Mouse (Mus musculus) erythroblast, embryonic 14.5 days (primary cell): ENCODE data around the gene Fam43b. TPM values are rescaled to one million over a fixed set of nuclear protein-coding genes. Genes with fewer than 3 reads are reported as not detected.
"Not testable (repeated sequence)": the region's sequence is repeated elsewhere in the genome, so short reads cannot be mapped to it uniquely, and the experiment has no call there.

ENCODE experiments used
- H3K27me3 ChIP-seq: 2 replicates; pipeline ENCODE4 v1.6.1; 2012; ENCODE audit warnings: inconsistent platforms; ENCODE audit not compliant: control insufficient read depth
- H3K36me3 ChIP-seq: 2 replicates; pipeline ENCODE4 v1.6.1; 2012; ENCODE audit warnings: mild to moderate bottlenecking, inconsistent platforms; ENCODE audit not compliant: control insufficient read depth
- H3K4me1 ChIP-seq: 2 replicates; pipeline ENCODE4 v1.6.1; 2012; ENCODE audit warnings: inconsistent platforms; ENCODE audit not compliant: control insufficient read depth
- H3K4me3 ChIP-seq: replicated peaks from 2 replicates; pipeline ENCODE3; 2012; ENCODE audit warnings: moderate library complexity, mild to moderate bottlenecking, inconsistent platforms
- H3K9me3 ChIP-seq: 2 replicates; pipeline ENCODE4 v1.6.1; 2012; ENCODE audit warnings: low read length, inconsistent platforms, mixed read lengths; ENCODE audit not compliant: control insufficient read depth
- GATA1 ChIP-seq: IDR thresholded peaks from 2 replicates; pipeline ENCODE4 v1.6.1; 2012; ENCODE audit warnings: low read length, inconsistent platforms, mixed read lengths
- TAL1 ChIP-seq: IDR thresholded peaks from 3 replicates; pipeline ENCODE4 v1.6.1; 2012; ENCODE audit warnings: low read length, inconsistent platforms, mixed read lengths
- polyA plus RNA-seq: library from polyadenylated mRNA; stranded (reverse); fragments of >175 nt; gene quantifications from 2 replicates; pipeline ENCODE4 v1.2.3, GENCODE M21; 2012

The Fam43b gene
- polyA plus RNA-seq = not detected in 2 replicates

DNA sequence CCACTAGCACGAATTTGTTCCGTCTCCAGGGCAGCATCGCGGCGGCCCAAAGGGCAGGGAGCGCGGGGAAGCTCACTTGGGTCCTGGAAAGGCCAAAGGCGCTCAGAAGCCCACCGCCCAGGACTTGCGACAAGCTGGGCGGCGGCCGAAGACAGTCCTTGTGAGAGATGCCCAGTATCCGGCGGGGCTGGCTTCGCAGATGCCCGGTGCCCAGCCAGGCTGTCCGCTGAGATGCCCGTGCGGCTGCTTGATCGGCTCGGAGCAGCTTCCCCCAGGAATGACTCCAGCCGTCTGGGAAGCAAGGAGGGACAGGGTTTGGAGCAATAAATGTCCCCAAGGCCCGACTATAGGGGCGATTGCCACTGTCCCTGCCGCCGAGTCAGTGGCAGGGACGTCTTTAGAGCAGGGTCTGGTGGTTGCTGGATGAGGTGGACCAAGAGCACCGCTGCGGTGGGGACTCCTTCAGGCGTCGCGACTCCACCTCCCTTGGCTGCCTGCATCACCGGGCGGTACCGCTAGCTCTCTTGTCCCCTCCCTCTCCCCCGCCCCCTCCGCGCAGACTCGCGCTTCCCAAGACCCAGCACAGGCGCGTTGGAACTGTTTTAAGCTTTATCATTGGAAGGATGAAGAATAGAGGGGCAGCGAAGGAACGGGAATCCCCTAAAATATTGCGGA is at the start of gene Fam43b:
Gene Fam43b (minus strand): TSS at position 558 of the 675 bp plus-strand sequence.
- TF ChIP-seq GATA1 = no peak
- TF ChIP-seq TAL1 = no peak
- no peaks in the 10 kb centered on the region for H3K4me1 ChIP-seq
- no peaks in the 10 kb centered on the region; the same call in 1 of the 2 replicates for H3K9me3 ChIP-seq
- no peaks in the 10 kb centered on the region for H3K36me3 ChIP-seq
- H3K27me3 ChIP-seq = peaks cover 54% of the 10 kb centered on the region
- H3K4me3 ChIP-seq = no peak within 1 kb of the TSS

GRCm38 (mm10) chr4:138444941-138445340 is 48.6 kb upstream of the Fam43b start:
- Histone ChIP-seq H3K4me1 (no peaks in the 10 kb centered on the region), H3K9me3 (peaks cover 2% of the 10 kb centered on the region; the same call in 1 of the 2 replicates), H3K36me3 (peaks cover 22% of the 10 kb centered on the region), H3K4me3 (no peak overlapping the region), H3K27me3 (peaks cover 20% of the 10 kb centered on the region)
- no peak for TF ChIP-seq GATA1
- TF ChIP-seq TAL1 = no peak

DNA sequence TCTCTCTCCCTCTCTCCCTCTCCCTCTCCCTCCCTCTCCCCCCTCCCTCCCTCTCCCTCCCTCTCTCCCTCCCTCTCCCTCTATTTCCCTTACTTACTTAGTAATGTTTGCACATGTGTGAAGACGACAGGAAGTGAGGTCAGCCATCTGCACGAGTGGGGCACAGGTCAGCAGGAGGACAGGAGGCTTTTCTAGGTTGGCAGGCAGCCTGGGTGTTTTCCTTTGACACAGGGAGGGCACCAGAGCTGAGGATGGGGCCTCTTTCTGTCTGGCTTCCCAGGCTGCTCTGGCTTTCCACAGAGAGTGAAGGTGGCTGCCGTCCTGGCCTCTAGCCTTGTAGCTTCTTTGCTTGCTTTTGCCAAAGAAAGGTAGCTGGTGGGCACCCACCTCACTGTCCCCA is 43.7 kb upstream of the Fam43b start:
- H3K36me3 ChIP-seq = peaks cover 64% of the 10 kb centered on the region
- peaks cover 11% of the 10 kb centered on the region for H3K4me1 ChIP-seq
- H3K9me3 ChIP-seq = no peaks in the 10 kb centered on the region
- TF ChIP-seq TAL1 (no peak), GATA1 (no peak)
- H3K27me3 ChIP-seq = no peaks in the 10 kb centered on the region
- no peak overlapping the region for H3K4me3 ChIP-seq

DNA sequence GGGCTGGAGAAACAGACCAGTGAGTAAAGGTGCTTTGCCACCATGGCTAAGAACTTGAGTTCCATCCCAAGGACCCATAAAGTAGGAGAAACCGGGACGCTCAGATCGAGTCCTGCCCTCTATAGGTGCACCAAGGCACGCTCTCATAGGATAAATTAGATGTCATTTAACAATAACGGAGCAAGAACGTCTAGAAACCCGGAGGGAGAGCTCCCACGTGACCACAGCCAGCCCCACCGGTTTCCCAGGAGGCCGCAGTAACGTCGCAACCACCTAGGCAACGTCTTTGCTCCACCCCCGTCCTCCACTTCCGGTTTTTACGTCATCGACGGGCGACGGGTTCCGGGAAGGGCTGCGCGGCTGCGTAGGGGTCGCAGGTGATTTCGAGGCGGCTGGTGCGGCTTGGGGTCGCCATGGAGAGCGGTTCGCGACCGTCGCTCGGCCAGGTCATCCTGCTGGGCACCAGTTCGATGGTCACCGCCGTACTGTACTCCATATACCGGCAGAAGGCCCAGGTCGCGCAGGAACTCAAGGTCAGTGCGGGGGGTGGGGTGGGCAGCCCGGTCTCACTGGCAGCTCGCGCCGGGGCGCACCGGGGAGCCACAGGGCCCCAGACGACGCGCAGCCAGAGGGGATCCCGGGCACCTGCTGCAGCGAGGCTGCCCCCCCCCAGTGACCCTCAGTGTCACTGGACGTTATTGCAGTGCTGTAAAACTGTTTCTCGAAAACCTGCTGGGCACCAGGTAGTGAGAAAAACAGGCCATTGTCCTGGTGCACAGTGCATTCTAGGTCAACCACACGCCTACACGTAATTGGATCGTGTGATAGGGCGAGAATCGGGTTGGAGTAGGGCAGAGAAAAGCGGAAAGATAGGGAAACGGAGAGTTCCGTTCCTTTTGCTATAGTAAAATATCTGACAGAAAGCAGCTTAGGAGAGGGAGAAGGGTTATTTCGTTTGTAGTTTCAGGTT is 38.3 kb upstream of the Fam43b start, which contains the start of gene Mul1:
Gene Mul1 (plus strand): TSS at position 325 of the 970 bp plus-strand sequence.
- Histone ChIP-seq H3K36me3 (peaks cover 38% of the 10 kb centered on the region), H3K4me3 (peak within 1 kb of the TSS; percentile 83), H3K4me1 (peaks cover 23% of the 10 kb centered on the region), H3K27me3 (peaks cover 13% of the 10 kb centered on the region), H3K9me3 (no peaks in the 10 kb centered on the region)
- TF ChIP-seq GATA1 (no peak), TAL1 (no peak)

DNA sequence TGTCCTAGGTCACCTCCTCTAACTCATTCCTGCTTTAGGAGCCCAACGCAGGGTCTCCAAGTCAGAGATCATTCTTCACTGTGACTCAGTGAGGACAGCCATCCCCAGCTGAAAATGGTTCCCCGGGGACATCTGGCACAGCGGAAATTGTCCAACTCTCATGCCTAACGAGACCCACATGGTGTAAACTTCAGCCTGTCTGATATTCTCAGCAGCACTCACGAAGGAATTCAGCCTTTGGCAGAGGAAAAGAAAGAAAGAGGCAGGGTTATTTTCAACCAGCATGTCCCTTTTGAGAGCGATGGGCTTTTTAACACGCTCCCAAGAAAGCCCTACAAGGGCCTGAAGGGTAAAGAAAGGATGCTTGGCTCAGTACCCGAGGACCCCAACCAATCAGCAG is 35.0 kb upstream of the Fam43b start:
- H3K4me3 ChIP-seq = no peak overlapping the region
- peaks cover 13% of the 10 kb centered on the region for H3K27me3 ChIP-seq
- H3K9me3 ChIP-seq = no peaks in the 10 kb centered on the region
- peaks cover 25% of the 10 kb centered on the region for H3K4me1 ChIP-seq
- TF ChIP-seq TAL1 = no peak
- TF ChIP-seq GATA1 = no peak
- H3K36me3 ChIP-seq = peaks cover 5% of the 10 kb centered on the region

DNA sequence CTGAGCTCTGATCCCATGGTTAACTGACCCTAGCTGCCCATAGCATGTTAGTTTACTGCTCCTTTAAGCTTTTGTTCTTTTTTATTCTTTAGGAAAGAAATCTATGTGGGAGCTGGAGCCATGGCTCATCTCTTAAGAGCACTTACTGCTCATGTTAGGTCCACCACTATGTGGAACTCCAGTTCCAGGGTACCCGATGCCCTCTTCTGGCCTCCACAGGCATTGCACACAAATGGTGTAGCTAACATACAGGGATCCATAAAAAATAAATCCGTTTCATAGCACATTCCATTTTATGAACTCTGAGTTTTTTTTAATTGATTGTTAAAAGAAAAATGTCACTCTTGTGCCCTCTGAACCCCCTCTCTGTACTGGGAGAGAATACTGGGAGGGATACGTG is 33.5 kb upstream of the Fam43b start:
- Histone ChIP-seq H3K4me1 (peaks cover 11% of the 10 kb centered on the region), H3K9me3 (no peaks in the 10 kb centered on the region), H3K27me3 (peaks cover 13% of the 10 kb centered on the region), H3K36me3 (no peaks in the 10 kb centered on the region), H3K4me3 (no peak overlapping the region)
- TF ChIP-seq GATA1 (no peak), TAL1 (no peak)

DNA sequence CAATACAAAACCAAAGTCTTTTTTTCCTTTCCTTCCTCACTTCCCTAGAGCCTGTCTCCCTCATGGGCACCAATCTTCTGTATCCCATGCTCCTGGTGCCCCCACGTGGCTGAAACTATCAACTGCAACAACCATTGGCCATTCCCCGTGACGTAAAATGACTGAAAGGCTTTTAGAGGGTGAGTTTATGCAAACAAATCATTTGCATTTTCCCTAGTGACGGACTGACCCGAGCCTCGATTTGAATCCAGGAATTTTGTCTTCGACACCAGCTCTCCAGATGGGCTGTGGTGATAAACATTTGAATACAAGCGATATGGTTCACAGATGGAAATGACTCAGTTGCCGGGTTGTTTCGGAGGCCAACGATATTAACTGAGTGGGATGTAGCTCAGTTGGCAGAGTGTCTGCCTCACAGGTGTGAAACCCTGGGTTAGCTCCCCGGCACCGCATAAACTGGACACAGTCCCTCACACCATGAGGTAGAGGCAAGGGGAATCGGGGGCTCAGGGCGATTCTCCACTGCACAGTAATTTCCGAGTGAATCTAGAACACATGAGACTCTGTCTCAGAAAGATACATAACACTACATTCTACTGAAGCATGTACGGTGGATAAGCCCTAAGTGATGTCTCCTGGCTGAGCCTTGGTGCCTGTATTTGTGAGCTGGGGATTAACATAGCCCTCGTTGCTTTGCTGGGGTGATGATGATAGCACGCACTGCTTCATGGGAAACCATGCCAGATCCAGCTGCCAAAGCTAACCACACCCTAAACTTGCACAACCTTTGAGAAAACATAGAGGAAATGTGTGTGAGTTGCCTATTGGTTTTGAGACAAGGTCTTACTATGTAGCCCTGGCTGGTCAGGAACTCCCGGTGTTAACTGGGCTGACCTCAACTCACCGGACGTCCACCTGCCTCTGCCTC is 30.7 kb upstream of the Fam43b start:
- H3K27me3 ChIP-seq = peaks cover 11% of the 10 kb centered on the region
- no peaks in the 10 kb centered on the region for H3K36me3 ChIP-seq
- H3K4me1 ChIP-seq = peaks cover 2% of the 10 kb centered on the region
- H3K9me3 ChIP-seq = no peaks in the 10 kb centered on the region
- TF ChIP-seq GATA1 (no peak), TAL1 (no peak)
- H3K4me3 ChIP-seq = no peak overlapping the region

DNA sequence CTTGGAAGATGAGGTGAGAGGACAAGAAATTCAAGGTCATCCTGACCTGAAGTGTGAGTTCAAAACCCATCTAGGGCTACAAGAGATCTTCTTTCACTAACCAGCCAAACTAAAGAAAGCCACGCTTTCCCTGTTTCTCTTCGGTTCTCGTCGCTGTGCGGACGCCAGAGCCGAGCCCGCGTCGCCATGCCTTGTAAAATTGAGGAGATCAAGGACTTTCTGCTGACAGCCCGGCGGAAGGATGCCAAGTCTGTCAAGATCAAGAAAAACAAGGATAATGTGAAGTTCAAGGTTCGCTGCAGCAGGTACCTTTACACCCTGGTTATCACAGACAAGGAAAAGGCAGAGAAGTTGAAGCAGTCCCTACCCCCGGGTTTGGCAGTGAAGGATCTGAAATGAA is 29.3 kb upstream of the Fam43b start:
- not testable (repeated sequence) for H3K9me3 ChIP-seq, H3K4me3 ChIP-seq, H3K36me3 ChIP-seq, H3K4me1 ChIP-seq, H3K27me3 ChIP-seq

GRCm38 (mm10) chr4:138425028-138425427 is 28.7 kb upstream of the Fam43b start:
- peaks cover 4% of the 10 kb centered on the region for H3K27me3 ChIP-seq
- peaks cover 2% of the 10 kb centered on the region for H3K4me1 ChIP-seq
- no peak overlapping the region for H3K4me3 ChIP-seq
- H3K36me3 ChIP-seq = no peaks in the 10 kb centered on the region
- no peaks in the 10 kb centered on the region for H3K9me3 ChIP-seq
- TF ChIP-seq GATA1 = no peak
- no peak for TF ChIP-seq TAL1
